Mouse (Mus musculus) limb, embryonic 14.5 days (tissue): ENCODE results near the gene Fbxo7. TPM values are rescaled to one million over a fixed set of nuclear protein-coding genes. Genes with fewer than 3 reads are reported as not detected.

Experiments used
- ATAC-seq: fragments of 200-750 bp; cut with Nextera tagmentation; 2 replicates; pipeline ENCODE4 v1.8.0; 2017; ENCODE audit warnings: low read depth, moderate number of reproducible peaks, moderate TSS enrichment; ENCODE audit not compliant: low FRiP score
- DNase-seq: peaks from one replicate; pipeline ENCODE4 v3.0.0-alpha.2; 2015; ENCODE audit warnings: low spot score
- H3K27ac ChIP-seq: fragments of 300-500 bp; sonication (generic); replicated peaks from 2 replicates; pipeline ENCODE4 v1.5.1; 2014; ENCODE audit warnings: low read depth, mild to moderate bottlenecking, low read length, moderate library complexity, mixed read lengths
- H3K27me3 ChIP-seq: fragments of 300-500 bp; sonication (generic); 2 replicates; pipeline ENCODE4 v1.6.1; 2014; ENCODE audit warnings: low read length, mixed read lengths; ENCODE audit not compliant: control insufficient read depth, insufficient read depth
- H3K36me3 ChIP-seq: fragments of 300-500 bp; sonication (generic); 2 replicates; pipeline ENCODE4 v1.6.1; 2014; ENCODE audit warnings: mild to moderate bottlenecking, low read length, moderate library complexity, mixed read lengths; ENCODE audit not compliant: control insufficient read depth, insufficient read depth
- H3K4me1 ChIP-seq: fragments of 300-500 bp; sonication (generic); 2 replicates; pipeline ENCODE4 v1.6.1; 2014; ENCODE audit warnings: antibody characterized with exemption, low read length, mixed read lengths; ENCODE audit not compliant: control insufficient read depth, insufficient read depth
- H3K4me2 ChIP-seq: fragments of 300-500 bp; sonication (generic); replicated peaks from 2 replicates; pipeline ENCODE4 v1.6.1; 2014; ENCODE audit warnings: low read depth, mild to moderate bottlenecking, low read length, moderate library complexity; ENCODE audit not compliant: severe bottlenecking
- H3K4me3 ChIP-seq: fragments of 300-500 bp; sonication (generic); replicated peaks from 2 replicates; pipeline ENCODE4 v1.5.1; 2014; ENCODE audit warnings: low read length
- H3K9ac ChIP-seq: fragments of 300-500 bp; sonication (generic); 2 replicates; pipeline ENCODE4 v1.6.1; 2014; ENCODE audit warnings: mild to moderate bottlenecking, low read depth, low read length, moderate library complexity; ENCODE audit not compliant: severe bottlenecking
- H3K9me3 ChIP-seq: fragments of 300-500 bp; sonication (generic); 2 replicates; pipeline ENCODE4 v1.6.1; 2016; ENCODE audit warnings: low read length; ENCODE audit not compliant: control insufficient read depth
- POLR2A ChIP-seq: fragments of 200-500 bp; IDR thresholded peaks from 2 replicates; pipeline ENCODE4 v1.8.0; 2012; ENCODE audit warnings: inconsistent platforms, mild to moderate bottlenecking, moderate library complexity, borderline replicate concordance; ENCODE audit not compliant: insufficient read depth, insufficient read length; ENCODE audit errors: extremely low read depth
- WGBS: fragments of 180-500 bp; shearing (Covaris S2); extraction: QIAGEN DNeasy Blood & Tissue Kit; methylation state at CpG from one replicate; pipeline ENCODE4 v1.1.7; 2014; 5-methylcytosine and 5-hydroxymethylcytosine counted together
- polyA plus RNA-seq, 2 experiments: library from polyadenylated mRNA; depleted of rRNA in 1 of 2; stranded (reverse) in 1 of 2; unstranded in 1 of 2; fragments of >200 nt; fragmentation: Nextera tagmentation in 1 of 2; extraction: Ambion mirVana in 1 of 2; gene quantifications; 2 replicates each; pipeline versions ENCODE4 v1.2.1 to v1.2.3; 2012 to 2014

Gene Fbxo7
- polyA plus RNA-seq, 2 experiments, result 32.4 to 33.7 TPM

DNA sequence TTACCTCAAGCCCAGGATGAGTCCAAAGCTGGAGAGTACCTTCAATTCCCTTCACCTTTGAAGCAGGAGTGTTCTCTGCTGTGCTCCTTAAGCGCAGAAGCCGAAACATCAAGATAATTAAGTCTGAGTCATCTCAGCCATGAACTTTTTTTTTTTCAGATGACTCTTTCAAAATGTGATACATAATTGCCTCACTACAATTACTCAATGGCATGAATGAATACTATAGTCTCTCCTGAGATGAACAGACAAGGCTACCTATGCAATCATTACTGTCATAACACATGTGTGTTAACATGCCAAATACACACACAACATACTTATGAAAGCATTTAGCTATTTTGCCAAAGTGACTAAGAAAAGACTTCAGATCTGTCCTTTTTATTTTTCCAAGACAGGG, 10.0 kb upstream of the Fbxo7 start, which contains the start of gene Bpifc:
TSS of gene Bpifc (minus strand) at position 115 of the 400 bp plus-strand sequence.
- DNase-seq (no peak), ATAC-seq (no peak)
- Histone ChIP-seq H3K4me1 (no peaks in the 10 kb centered on the region), H3K36me3 (no peaks in the 10 kb centered on the region), H3K4me3 (no peak within 1 kb of the TSS), H3K4me2 (no peak within 1 kb of the TSS), H3K27me3 (no peaks in the 10 kb centered on the region), H3K9ac (no peak within 1 kb of the TSS), H3K9me3 (no peaks in the 10 kb centered on the region), H3K27ac (no peak within 1 kb of the TSS)
- WGBS, result 98% methylated on average over 2 of the region's 2 CpGs
- no peak for TF ChIP-seq POLR2A

GRCm38 (mm10) chr10:86017781-86018180, 4.0 kb upstream of the Fbxo7 start:
- 86% methylated on average over 7 of the region's 7 CpGs for WGBS
- no peak overlapping the region for H3K4me2 ChIP-seq

DNA sequence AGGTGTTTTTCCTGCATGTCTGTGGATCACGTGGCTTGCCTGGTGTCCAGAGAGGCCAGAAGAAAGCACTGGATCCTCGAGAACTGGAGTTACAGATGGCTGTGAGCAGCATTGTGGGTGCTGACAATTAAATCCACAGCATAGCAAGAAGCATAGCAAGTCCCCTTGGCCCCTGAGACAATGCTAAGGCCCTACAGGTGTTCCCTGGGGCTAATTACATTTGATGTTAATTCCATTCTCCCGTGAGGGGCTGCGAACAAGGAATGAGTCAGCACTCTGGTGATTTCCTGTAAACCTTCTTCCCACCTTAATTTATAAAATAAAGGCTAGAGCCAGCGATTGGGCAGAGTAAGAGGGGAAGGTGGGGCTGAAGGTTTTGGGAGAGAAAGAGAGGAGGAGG, 3.0 kb upstream of the Fbxo7 start:
- Histone ChIP-seq H3K4me3 (no peak overlapping the region), H3K4me2 (no peak overlapping the region), H3K36me3 (no peaks in the 10 kb centered on the region), H3K27ac (no peak overlapping the region), H3K27me3 (no peaks in the 10 kb centered on the region), H3K4me1 (no peaks in the 10 kb centered on the region), H3K9me3 (no peaks in the 10 kb centered on the region), H3K9ac (no peak overlapping the region)
- WGBS, result 36% methylated on average over 5 of the region's 5 CpGs
- DNase-seq, result no peak
- ATAC-seq, result no peak
- no peak for TF ChIP-seq POLR2A

More at GRCm38 (mm10) chr10:86017781-86018180, 4.0 kb upstream of the Fbxo7 start:
- DNase-seq (no peak), ATAC-seq (no peak)
- Histone ChIP-seq H3K4me1 (no peaks in the 10 kb centered on the region), H3K4me3 (no peak overlapping the region), H3K9me3 (no peaks in the 10 kb centered on the region), H3K9ac (no peak overlapping the region), H3K36me3 (no peaks in the 10 kb centered on the region), H3K27me3 (no peaks in the 10 kb centered on the region), H3K27ac (no peak overlapping the region)
- no peak for TF ChIP-seq POLR2A

DNA sequence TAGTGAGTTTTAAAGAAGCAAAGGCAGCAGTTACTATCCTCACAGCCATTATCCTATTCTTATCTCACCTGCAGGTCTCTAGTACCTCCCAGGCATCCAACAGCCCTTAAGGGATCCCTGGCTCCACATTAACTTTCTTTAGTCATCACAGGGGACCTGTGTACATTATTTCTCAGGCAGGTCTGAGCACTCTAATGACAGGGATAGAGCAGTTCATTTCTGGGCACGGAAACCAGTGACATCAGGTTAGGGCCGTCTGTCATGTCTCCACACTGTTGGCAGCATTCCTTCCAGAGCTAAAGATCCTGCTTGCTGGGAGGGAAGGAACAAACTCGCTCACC, 394 bp upstream of the Fbxo7 start:
- Histone ChIP-seq H3K4me1 (no peaks in the 10 kb centered on the region), H3K4me2 (peak overlapping the region; percentile 72; the same call in 1 of the 2 replicates), H3K27me3 (no peaks in the 10 kb centered on the region), H3K27ac (no peak overlapping the region), H3K4me3 (peak overlapping the region; percentile 91), H3K36me3 (no peaks in the 10 kb centered on the region), H3K9ac (0 out of 2 replicates have a peak overlapping the region, but pooled peaks have one; percentile 87), H3K9me3 (no peaks in the 10 kb centered on the region)
- DNase-seq (no peak), ATAC-seq (no peak)
- WGBS, result 1% methylated on average over 3 of the region's 3 CpGs
- no peak for TF ChIP-seq POLR2A

- no peak for DNase-seq
- peak overlapping the region; percentile 88; the same call in 1 of the 2 replicates for H3K27ac ChIP-seq
- H3K4me1 ChIP-seq, result no peaks in the 10 kb centered on the region
- TF ChIP-seq POLR2A, result no peak
- H3K27me3 ChIP-seq, result no peaks in the 10 kb centered on the region
- WGBS, result 5% methylated on average over 6 of the region's 6 CpGs
- ATAC-seq, result no peak
- H3K4me2 ChIP-seq, result peak overlapping the region; percentile 72
- no peaks in the 10 kb centered on the region for H3K36me3 ChIP-seq
- H3K9me3 ChIP-seq, result no peaks in the 10 kb centered on the region
- peak overlapping the region; percentile 87 for H3K9ac ChIP-seq
- peak overlapping the region; percentile 91 for H3K4me3 ChIP-seq
Measured at GRCm38 (mm10) chr10:86022474-86022816, 673 bp downstream of the Fbxo7 start.

DNA sequence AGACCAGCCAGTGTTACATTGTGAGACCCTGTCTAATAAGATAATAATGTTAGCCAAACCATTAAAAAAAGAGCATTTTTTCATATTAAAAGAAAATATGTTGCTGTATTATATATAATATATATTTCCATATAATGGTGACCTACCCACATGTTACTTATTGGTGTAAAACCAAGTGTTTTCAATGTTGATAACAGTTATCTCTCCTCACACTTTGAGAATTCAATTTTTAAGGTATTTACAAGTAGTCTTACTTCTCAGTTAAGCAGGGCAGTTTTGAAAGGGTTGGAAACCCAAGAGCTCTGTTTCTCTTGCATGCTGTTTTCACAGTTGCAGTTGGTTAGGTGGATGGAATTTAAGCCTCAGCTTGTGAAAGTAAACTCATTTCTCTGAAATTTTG, 1.4 kb downstream of the Fbxo7 start:
- no peaks in the 10 kb centered on the region for H3K9me3 ChIP-seq
- ATAC-seq (no peak), DNase-seq (no peak)
- no peak overlapping the region for H3K27ac ChIP-seq
- peak overlapping the region; percentile 91; the same call in 1 of the 2 replicates for H3K4me3 ChIP-seq
- H3K4me1 ChIP-seq, result no peaks in the 10 kb centered on the region
- no peaks in the 10 kb centered on the region for H3K36me3 ChIP-seq
- TF ChIP-seq POLR2A, result no peak
- H3K4me2 ChIP-seq, result peak overlapping the region; percentile 72
- no peaks in the 10 kb centered on the region for H3K27me3 ChIP-seq
- H3K9ac ChIP-seq, result no peak overlapping the region
